Mouse (Mus musculus): ENCODE data around the gene Sema7a. TPM values are rescaled to one million over a fixed set of nuclear protein-coding genes. Genes with fewer than 3 reads are reported as not detected.

The Sema7a gene
- polyA plus RNA-seq, 1 experiment from 2014 or later: not detected

DNA sequence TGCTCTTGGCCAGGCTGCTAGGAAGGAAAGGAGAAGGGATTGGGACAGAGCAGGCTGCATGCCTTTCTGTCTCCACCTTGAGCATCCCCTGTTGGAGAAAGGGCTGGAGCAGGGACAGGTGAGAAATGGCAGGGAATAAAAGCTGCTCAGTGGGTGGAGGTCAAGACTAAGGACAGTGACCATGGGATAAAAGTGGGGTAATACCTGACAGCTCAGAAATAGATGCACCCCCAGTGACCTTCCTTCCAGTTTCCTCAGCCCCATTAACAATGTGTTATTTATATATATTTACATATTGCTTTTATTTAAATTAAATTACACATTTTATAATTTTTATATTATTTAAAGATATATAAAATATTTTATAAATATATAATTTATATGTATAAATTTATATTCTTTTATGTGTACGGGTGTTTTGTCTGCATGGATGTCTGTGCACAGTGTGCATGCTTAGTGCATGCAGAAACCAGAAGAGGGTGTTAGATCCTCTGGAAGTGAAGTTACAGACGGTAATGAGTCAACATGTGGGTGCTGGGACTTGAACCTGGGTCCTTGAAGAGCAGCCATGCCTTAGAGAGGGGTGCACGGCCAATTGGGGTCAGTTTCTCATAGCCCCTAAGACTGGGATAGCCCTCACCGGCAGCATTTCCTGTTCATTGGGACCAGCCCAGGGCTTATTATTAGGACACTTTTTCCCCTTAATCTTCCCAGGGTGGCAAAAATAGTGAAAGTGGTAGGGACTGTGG is 23.5 kb downstream of the Sema7a start:
- 62% methylated on average over 4 of the region's 4 CpGs for WGBS (ENCODE audit: insufficient replicate concordance)
- Histone ChIP-seq H3K4me1 (replicated peaks) (peaks cover 4% of the 10 kb centered on the region; the same call in 1 of the 2 replicates), H3K27ac (no peak overlapping the region), H3K27me3 (peaks cover 5% of the 10 kb centered on the region; the same call in 1 of the 2 replicates), H3K4me3 (replicated peaks) (no peak overlapping the region), H3K36me3 (no peaks in the 10 kb centered on the region), H3K9me3 (replicated peaks) (no peaks in the 10 kb centered on the region), H3K4me2 (no peak overlapping the region), H3K9ac (no peak overlapping the region)
- ATAC-seq (ENCODE audit: low read depth) (no peak), DNase-seq (no peak)

DNA sequence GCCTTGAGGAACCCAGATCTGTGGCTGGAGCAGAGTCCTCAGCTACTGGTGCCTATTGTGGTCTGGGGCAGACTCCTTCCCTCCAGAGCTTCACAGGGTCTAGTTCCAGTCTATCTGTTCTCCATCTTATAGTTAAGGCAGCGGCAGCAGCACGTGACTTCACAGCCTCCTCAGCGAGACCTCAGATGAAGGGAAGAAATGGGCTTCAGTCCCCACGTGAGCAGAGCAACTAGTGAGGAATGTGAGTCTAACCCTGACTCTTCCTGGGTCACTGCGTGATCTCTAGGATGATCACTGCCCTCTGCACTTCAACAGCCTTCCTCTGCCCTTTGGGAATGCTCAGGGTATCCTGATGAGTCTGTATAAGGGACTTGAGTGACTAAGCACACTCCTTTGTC is 24.1 kb downstream of the Sema7a start:
- H3K4me1 ChIP-seq (replicated peaks): peaks cover 8% of the 10 kb centered on the region; the same call in 1 of the 2 replicates
- no peaks in the 10 kb centered on the region for H3K9me3 ChIP-seq (replicated peaks)
- no peak for ATAC-seq (ENCODE audit: low read depth)
- peaks cover 5% of the 10 kb centered on the region; the same call in 1 of the 2 replicates for H3K27me3 ChIP-seq
- no peak for DNase-seq
- H3K36me3 ChIP-seq: no peaks in the 10 kb centered on the region
- no peak overlapping the region for H3K4me3 ChIP-seq (replicated peaks)
- H3K27ac ChIP-seq: no peak overlapping the region
- 67% methylated on average over 5 of the region's 5 CpGs for WGBS (ENCODE audit: insufficient replicate concordance)
- H3K9ac ChIP-seq: no peak overlapping the region
- H3K4me2 ChIP-seq: no peak overlapping the region

DNA sequence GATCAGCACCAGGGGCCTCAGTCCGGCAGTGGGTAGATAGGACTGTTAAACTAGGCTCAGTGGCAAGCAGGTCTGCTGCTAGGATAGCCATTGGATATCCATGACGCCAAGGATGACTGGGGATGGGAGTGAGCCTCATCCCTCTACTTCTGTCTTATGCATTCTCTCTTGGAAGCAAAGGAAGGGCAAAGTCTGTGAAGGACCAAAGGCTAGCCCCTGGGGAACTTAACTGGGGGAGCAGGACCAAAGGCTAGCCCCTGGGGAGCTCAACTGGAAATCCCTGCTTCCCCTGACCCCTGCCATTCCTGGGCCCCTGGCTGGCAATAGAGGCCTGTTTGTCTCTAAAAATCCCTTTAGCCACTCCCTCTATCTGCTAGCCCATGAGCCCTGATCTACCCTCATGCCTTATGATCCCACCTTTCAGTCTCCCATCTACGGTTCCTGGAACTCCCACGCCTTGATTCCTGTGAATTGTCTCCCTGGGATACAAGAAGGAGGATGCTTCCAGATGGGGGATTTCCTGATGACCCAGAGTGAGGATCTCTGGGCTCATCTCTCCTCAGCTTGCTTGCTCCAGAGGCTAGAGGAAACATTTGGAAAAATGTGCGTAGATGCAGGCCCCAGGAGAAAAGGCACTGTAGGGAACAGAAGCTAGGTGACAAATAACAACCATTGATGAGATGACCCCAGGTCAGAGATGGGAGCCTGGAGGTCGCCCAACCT is 24.8 kb downstream of the Sema7a start:
- DNase-seq: no peak
- no peak overlapping the region for H3K9ac ChIP-seq
- H3K36me3 ChIP-seq: no peaks in the 10 kb centered on the region
- H3K27me3 ChIP-seq: peaks cover 5% of the 10 kb centered on the region; the same call in 1 of the 2 replicates
- H3K4me2 ChIP-seq: no peak overlapping the region
- H3K27ac ChIP-seq: no peak overlapping the region
- peaks cover 7% of the 10 kb centered on the region; the same call in 1 of the 2 replicates for H3K4me1 ChIP-seq (replicated peaks)
- H3K4me3 ChIP-seq (replicated peaks): no peak overlapping the region
- H3K9me3 ChIP-seq (replicated peaks): no peaks in the 10 kb centered on the region
- ATAC-seq (ENCODE audit: low read depth): no peak
- WGBS (ENCODE audit: insufficient replicate concordance): 59% methylated on average over 6 of the region's 6 CpGs

DNA sequence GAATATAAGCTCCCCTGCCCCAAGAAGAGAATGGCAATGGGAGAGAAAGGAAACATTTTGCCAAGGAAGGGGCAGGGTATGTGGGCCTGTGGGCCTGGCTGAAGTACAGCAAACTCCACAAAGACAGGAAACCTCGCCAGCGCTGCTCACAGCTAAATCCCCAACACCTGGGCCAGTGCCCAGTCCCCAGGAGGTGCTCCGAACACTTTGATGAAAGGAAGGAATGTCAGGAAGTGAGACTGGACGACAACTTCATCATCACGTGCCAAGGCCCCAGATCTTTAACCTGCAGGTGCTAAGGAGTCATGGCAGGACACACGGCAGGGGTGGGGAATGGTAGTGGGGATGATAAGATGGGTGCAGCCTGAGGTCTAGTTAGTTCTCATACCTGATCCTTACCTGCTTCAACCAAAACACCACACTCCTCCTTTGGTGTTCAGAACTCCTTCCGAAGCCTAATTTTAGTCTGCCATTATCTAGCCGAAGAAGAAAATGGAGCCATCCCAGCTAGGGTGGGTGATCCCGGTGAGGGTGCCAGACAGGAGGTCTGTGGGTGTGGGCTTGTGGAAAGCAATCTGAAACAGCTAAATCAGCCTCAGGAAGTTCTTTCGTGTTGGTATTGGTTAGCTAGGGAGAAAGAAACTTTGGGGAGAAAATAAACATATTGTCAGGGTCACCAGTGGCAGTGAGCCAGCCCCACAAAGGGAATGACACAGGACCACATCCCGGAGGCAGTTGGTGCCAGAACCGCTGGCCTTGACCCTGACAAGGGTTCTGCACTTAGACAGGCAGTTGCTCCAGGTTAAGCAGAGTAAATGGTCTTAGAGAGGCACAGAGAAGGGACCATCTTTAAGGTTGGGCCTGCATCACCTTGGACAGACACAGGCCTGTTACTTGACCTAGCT is 25.6 kb downstream of the Sema7a start:
- H3K9me3 ChIP-seq (replicated peaks): no peaks in the 10 kb centered on the region
- no peaks in the 10 kb centered on the region for H3K36me3 ChIP-seq
- no peak overlapping the region for H3K4me3 ChIP-seq (replicated peaks)
- H3K9ac ChIP-seq: no peak overlapping the region
- H3K4me2 ChIP-seq: no peak overlapping the region
- ATAC-seq (ENCODE audit: low read depth) (no peak), DNase-seq (no peak)
- peaks cover 4% of the 10 kb centered on the region; the same call in 1 of the 2 replicates for H3K4me1 ChIP-seq (replicated peaks)
- no peak overlapping the region for H3K27ac ChIP-seq
- H3K27me3 ChIP-seq: 0 out of 2 replicates have a peak, but pooled peaks cover under 1% of the 10 kb centered on the region
- 49% methylated on average over 12 of the region's 12 CpGs for WGBS (ENCODE audit: insufficient replicate concordance)

DNA sequence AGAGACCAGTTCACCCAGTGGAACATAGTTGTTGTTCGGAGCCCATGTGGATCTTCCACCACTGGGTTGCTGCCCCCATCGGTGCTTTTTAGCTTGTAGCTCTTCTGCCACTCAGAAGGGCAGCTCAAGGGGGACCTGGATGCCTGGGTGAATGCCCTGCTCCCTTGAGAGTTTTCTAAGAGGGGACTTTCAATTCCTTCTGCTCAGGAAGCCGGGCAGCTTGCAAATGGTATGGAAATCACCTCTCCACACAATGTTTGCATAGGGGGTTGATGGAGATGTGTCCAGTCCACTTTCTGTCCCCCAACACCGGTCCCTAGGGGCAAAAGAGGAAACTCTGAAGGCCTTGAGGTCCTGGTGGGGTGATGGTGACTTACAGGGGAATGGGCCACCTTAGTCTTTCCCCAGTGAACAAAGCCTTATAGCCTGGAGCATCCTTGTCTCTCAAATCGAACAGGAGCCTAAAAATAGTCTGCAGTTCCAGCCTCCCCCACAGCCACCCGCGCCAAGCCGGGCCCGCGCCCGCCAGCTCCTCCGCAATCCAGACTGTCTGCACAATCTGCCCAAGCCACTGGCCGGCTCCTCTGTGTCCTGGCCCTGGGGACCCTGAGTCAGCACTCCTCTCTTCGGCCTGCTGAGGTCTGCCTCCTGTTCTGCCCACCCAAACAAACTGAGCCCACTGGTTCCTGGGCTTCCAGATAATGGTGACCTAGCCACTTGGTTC is 27.5 kb downstream of the Sema7a start:
- WGBS (ENCODE audit: insufficient replicate concordance): 65% methylated on average over 14 of the region's 14 CpGs
- ATAC-seq (ENCODE audit: low read depth) (no peak), DNase-seq (no peak)

DNA sequence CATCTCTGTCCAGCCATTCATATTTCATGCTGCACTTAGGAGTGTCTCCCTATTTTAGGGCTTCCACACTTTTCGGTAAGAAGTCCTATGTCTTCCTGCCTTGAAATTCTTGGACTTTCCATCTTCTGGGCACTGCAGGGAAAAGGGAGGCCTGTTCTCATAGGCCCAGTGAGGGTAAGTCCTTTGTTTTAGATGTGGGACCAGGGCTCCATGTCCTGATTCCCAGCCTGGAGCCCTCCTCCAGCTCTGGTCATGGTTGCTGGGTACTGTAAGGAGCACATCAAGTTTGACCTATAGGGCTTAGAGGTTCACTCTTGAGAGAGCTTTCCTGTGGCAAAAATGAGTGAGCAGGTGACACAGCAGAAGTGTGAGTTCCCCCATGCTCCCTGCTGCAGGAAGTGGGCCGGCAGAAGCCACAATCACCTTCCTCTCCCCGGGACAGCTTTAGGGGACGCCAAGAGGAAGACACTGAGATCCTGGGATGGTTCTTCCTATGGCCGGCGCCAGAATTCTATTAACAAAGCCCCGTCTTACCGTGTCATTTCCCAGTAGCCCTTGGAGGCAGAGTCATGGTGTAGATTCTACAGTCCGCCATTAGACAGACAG is 28.4 kb downstream of the Sema7a start:
- Histone ChIP-seq H3K27me3 (no peaks in the 10 kb centered on the region), H3K4me1 (replicated peaks) (peaks cover 12% of the 10 kb centered on the region; the same call in 1 of the 2 replicates), H3K9me3 (replicated peaks) (no peaks in the 10 kb centered on the region), H3K4me3 (replicated peaks) (no peak overlapping the region), H3K4me2 (no peak overlapping the region), H3K36me3 (no peaks in the 10 kb centered on the region), H3K9ac (no peak overlapping the region), H3K27ac (no peak overlapping the region)
- DNase-seq (no peak), ATAC-seq (ENCODE audit: low read depth) (no peak)
- WGBS (ENCODE audit: insufficient replicate concordance): 46% methylated on average over 9 of the region's 9 CpGs

More for the DNA sequence above, 27.5 kb downstream of the Sema7a start:
- no peaks in the 10 kb centered on the region for H3K36me3 ChIP-seq
- H3K9me3 ChIP-seq (replicated peaks): no peaks in the 10 kb centered on the region
- H3K27ac ChIP-seq: no peak overlapping the region
- H3K9ac ChIP-seq: no peak overlapping the region
- H3K4me3 ChIP-seq (replicated peaks): no peak overlapping the region
- H3K27me3 ChIP-seq: no peaks in the 10 kb centered on the region
- no peak overlapping the region for H3K4me2 ChIP-seq
- peaks cover 7% of the 10 kb centered on the region; the same call in 1 of the 2 replicates for H3K4me1 ChIP-seq (replicated peaks)

DNA sequence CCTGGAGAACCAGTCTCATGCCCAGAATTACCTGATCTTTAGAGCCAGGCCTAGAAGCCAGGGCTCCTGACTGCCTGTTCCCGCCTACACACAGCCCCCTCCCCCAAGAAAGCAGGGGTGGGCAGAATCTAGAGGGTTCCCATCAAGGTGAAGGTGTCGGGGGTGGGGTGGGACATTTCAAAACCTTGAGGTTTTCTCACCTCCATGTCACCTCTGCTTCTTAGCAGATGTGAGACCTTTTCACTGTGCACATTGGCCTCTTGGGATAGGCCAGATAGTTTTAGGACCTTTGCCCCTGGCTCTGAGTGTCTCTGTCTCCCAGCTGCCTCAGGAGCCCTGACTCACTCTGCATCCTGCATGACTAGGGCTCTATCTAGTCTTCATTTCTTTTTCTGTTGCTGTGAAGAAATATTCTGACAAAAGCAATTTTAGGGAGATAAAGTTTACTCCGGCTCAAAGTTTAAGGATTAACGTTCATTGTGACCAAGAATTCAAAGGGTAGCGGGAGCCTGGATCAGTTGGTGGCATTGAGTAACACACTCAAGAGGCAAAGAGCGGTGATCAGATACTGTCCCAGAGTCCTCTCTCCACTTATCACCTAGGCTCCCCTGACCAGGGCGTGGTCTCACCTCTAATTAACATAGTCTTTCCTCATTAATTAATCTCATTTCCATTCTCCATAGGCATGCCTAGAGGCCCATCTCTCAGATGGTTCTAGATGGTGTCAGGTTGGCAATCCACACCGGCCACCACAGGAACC is 29.1 kb downstream of the Sema7a start:
- no peak for DNase-seq
- no peak overlapping the region for H3K27ac ChIP-seq
- H3K4me2 ChIP-seq: no peak overlapping the region
- H3K4me1 ChIP-seq (replicated peaks): peaks cover 16% of the 10 kb centered on the region; the same call in 1 of the 2 replicates
- 65% methylated on average over 8 of the region's 8 CpGs for WGBS (ENCODE audit: insufficient replicate concordance)
- H3K36me3 ChIP-seq: no peaks in the 10 kb centered on the region
- H3K27me3 ChIP-seq: no peaks in the 10 kb centered on the region
- no peaks in the 10 kb centered on the region for H3K9me3 ChIP-seq (replicated peaks)
- H3K4me3 ChIP-seq (replicated peaks): no peak overlapping the region
- H3K9ac ChIP-seq: no peak overlapping the region
- no peak for ATAC-seq (ENCODE audit: low read depth)

DNA sequence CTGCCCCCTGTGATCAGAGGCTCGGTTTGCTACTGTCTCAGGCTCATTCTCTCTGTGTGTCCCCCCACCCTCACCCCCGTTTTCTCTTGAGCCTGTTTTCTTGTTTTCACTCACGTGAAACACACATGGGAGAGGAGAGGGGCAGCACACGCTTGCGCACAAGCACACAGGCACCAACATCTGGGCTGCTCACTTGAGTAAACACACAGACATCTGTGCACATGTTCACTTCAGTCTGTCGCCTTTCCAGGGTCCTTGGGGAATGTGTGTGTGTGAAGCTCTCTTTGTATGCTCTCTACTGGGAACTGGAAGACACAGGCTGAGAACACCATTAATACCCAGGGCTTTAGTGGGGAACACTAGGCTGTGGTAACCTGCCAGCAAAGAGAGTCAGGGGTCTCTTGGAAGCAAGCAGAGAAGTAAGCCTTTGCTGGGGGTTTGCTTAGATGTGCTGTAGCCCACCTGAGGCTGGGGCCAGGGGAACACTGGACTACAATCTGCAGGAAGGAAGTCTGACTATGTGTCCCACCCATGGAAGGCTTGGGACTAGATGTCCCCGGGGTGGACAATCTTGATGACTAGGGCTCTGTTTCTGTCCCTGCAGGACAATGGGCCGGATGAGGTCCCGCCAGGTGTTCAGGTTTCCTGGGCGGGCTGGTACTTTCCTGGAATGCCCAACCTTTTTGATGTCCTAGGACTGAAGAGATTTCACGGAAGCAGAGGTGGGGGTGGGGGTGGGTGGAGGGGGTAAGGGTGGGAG is 30.0 kb downstream of the Sema7a start:
- Histone ChIP-seq H3K27ac (no peak overlapping the region), H3K36me3 (no peaks in the 10 kb centered on the region), H3K27me3 (no peaks in the 10 kb centered on the region), H3K4me1 (replicated peaks) (peaks cover 16% of the 10 kb centered on the region; the same call in 1 of the 2 replicates), H3K9me3 (replicated peaks) (no peaks in the 10 kb centered on the region), H3K4me3 (replicated peaks) (no peak overlapping the region), H3K9ac (no peak overlapping the region), H3K4me2 (no peak overlapping the region)
- WGBS (ENCODE audit: insufficient replicate concordance): 61% methylated on average over 11 of the region's 11 CpGs
- ATAC-seq (ENCODE audit: low read depth): no peak
- no peak for DNase-seq

DNA sequence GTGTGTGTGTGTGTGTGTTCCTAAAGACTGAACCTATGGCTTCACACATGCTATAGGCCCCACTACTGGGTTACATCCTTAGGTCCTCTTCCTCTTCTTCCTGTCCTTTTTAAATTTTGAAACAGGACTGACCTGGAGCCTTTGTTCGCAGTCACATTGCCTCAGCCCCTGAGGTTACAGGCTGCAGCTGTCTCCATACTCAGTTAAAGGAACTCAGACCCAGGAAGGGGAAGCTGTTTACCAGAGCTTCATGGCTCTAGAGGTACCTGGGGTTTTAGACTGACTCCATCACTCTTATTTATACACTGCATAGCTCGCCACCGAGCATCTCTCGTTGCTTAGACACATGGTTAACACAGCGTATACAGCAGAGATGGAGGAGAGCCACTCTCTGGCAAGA is 31.5 kb downstream of the Sema7a start:
- no peak overlapping the region for H3K9ac ChIP-seq
- H3K27me3 ChIP-seq: no peaks in the 10 kb centered on the region
- DNase-seq (no peak), ATAC-seq (ENCODE audit: low read depth) (no peak)
- H3K4me3 ChIP-seq (replicated peaks): no peak overlapping the region
- WGBS (ENCODE audit: insufficient replicate concordance): 70% methylated on average over 5 of the region's 5 CpGs
- peaks cover 16% of the 10 kb centered on the region; the same call in 1 of the 2 replicates for H3K4me1 ChIP-seq (replicated peaks)
- no peaks in the 10 kb centered on the region for H3K9me3 ChIP-seq (replicated peaks)
- H3K36me3 ChIP-seq: no peaks in the 10 kb centered on the region
- H3K4me2 ChIP-seq: no peak overlapping the region
- no peak overlapping the region for H3K27ac ChIP-seq
